Mouse (Mus musculus) c-Kit-positive CD71-positive TER-119-positive erythroid progenitor cells, embryonic 14.5 days (primary cell): ENCODE results near the gene Olfr381.
"Not testable (repeated sequence)": the region's sequence is repeated elsewhere in the genome, so short reads cannot be mapped to it uniquely, and the experiment has no call there.

Source experiments
- DNase-seq: peaks from one replicate; pipeline ENCODE4 v3.0.0-alpha.2; 2013; ENCODE audit warnings: low spot score

The Olfr381 gene

DNA sequence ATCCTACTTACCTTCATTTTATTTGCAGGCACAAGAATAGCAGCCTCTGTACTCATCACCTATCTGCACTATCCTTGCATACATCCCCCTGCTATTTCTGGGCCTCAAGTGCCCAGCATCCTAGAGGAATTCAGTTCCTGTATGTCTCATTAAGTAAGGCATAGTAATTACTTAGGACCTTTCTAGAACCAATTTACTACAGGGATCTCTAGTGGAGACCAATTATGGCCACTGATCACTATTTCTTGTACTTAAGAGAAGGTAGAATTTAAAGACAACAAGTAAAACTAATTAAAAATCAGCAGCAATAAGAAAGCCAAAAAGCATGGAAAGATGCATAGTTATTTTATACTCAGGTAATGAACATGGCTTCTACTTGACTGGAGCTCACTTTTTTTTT lies at the start of gene Olfr381:
Olfr381 (minus strand) TSS at position 101 of the 400 bp plus-strand sequence.
- no peak for DNase-seq

- DNase-seq, result not testable (repeated sequence)
Measured at GRCm38 (mm10) chr11:73528971-73529370, 37.6 kb upstream of the Olfr381 start.

DNA sequence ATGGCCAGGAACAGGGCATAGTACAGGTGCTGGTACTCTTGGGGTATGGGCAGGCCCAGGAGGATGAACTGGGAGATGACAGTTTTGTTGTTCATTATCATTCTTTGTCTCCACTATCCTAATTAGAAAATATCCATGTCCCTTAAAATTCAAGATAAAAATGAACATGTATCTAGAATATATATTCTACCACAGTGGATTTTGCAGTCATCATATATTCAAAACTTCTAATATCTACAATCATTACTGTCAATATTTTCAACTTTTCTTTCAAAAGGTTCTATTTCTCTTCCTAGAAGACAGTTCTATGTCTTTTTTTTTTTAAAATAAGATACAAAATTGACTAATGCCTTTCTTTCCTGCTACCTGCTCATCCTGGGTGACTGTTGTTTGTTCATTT lies 25.7 kb upstream of the Olfr381 start, which contains the start of gene Olfr382:
Olfr382 (minus strand) TSS at position 101 of the 400 bp plus-strand sequence.
- DNase-seq, result no peak

GRCm38 (mm10) chr11:73457408-73457807 lies 34.0 kb downstream of the Olfr381 start, which contains the start of gene Olfr380:
Gene Olfr380 (minus strand): TSS chr11:73457508.
- DNase-seq, result no peak
